Comparison of ENCODE assay signal across 10 mouse cellular contexts in the genomic region with DNA sequence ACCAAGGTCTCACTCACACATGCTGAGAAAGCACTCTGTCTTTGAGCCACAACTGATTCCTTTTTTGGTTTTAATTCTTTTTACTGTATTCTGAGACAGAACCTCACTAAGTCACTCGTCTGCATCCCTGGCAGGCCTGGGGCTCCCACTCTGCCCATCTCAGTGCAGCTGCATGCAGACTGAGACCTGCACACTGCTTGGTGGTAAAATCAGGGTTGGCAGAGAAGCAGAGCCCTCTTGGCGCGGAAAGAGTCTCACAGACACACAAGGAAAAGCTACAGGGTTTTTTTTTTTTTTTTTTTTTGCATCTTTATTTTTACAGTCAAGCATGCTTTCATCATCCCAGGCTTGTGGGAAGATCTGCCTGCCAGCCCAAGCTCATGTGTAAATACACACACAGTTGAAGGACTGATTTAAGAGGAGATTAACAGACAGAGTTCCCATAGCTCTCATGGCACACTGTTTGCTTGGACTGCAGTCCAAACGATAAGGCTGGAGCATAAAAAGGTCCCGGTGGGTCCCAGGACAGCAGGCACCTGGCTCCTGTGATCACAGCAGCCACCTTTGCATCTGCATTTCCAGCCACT. TPM values are rescaled to one million over a fixed set of nuclear protein-coding genes. Genes with fewer than 3 reads are reported as not detected.
DNase-seq lines count a peak whose midpoint lies in the region; ATAC-seq and TF ChIP-seq lines count a peak whose summit lies in the region.
"Had no signal": no experiment of that assay in that cellular context is flagged by ENCODE, and none has a peak within 500 bp of the region (broad histone marks: within the 10 kb centered on the region; RNA-seq: fewer than 3 reads in every experiment).

Gene Pnliprp1 (plus strand): TSS at position 443 of the 587 bp plus-strand sequence.

- no peaks in the 10 kb centered on the region for H3K36me3 ChIP-seq in embryonic facial prominence, embryonic 15.5 days
- no peaks in the 10 kb centered on the region for H3K36me3 ChIP-seq in intestine, postnatal 0 days (ENCODE audit: control insufficient read depth, insufficient read depth)
- no peaks in the 10 kb centered on the region for H3K36me3 ChIP-seq in stomach, embryonic 14.5 days (ENCODE audit: control insufficient read depth, insufficient read depth, low read length)
- H3K36me3 ChIP-seq in neural tube, embryonic 15.5 days: no peaks in the 10 kb centered on the region
- H3K36me3 ChIP-seq: heart, embryonic 15.5 days; limb, embryonic 12.5 days had no signal

- peak; percentile 6 for DNase-seq in lung, postnatal 25 days (ENCODE audit: low spot score)
- DNase-seq in lung, postnatal 14 days: no peak
- no peak for DNase-seq in embryo, embryonic 11 days

- no peak within 1 kb of the TSS for H3K9ac ChIP-seq in embryonic facial prominence, embryonic 15.5 days
- H3K9ac ChIP-seq in intestine, postnatal 0 days (ENCODE audit: low read depth, low read length): no peak within 1 kb of the TSS
- H3K9ac ChIP-seq in stomach, embryonic 14.5 days (replicated peaks; ENCODE audit: low read depth, low read length): no peak within 1 kb of the TSS
- no peak within 1 kb of the TSS for H3K9ac ChIP-seq in neural tube, embryonic 15.5 days (replicated peaks)
- H3K9ac ChIP-seq: heart, embryonic 15.5 days; limb, embryonic 12.5 days had no signal

- ATAC-seq in embryonic facial prominence, embryonic 15.5 days (ENCODE audit: insufficient number of reproducible peaks, low FRiP score, low TSS enrichment, low read depth): no peak
- ATAC-seq in intestine, postnatal 0 days: no peak
- no peak for ATAC-seq in stomach, embryonic 14.5 days (ENCODE audit: insufficient number of reproducible peaks, insufficient read depth, low FRiP score, low read depth)
- no peak for ATAC-seq in neural tube, embryonic 15.5 days (ENCODE audit: low FRiP score)
- ATAC-seq: hindbrain, postnatal 0 days had no signal

- no peak within 1 kb of the TSS for H3K4me3 ChIP-seq in embryonic facial prominence, embryonic 15.5 days (replicated peaks)
- H3K4me3 ChIP-seq in intestine, postnatal 0 days (ENCODE audit: low read depth, low read length): no peak within 1 kb of the TSS
- H3K4me3 ChIP-seq in stomach, embryonic 14.5 days (ENCODE audit: low read depth, low read length): no peak within 1 kb of the TSS
- H3K4me3 ChIP-seq in neural tube, embryonic 15.5 days (replicated peaks): no peak within 1 kb of the TSS
- H3K4me3 ChIP-seq: heart, embryonic 15.5 days; limb, embryonic 12.5 days had no signal

- 40% methylated on average over 5 of the region's 5 CpGs for WGBS in embryonic facial prominence, embryonic 15.5 days
- WGBS in intestine, postnatal 0 days: 27% methylated on average over 5 of the region's 5 CpGs
- 37% methylated on average over 5 of the region's 5 CpGs for WGBS in stomach, embryonic 14.5 days
- WGBS in neural tube, embryonic 15.5 days: 48% methylated on average over 5 of the region's 5 CpGs

- peaks cover 9% of the 10 kb centered on the region; the same call in 1 of the 2 replicates for H3K4me1 ChIP-seq in embryonic facial prominence, embryonic 15.5 days
- H3K4me1 ChIP-seq in intestine, postnatal 0 days (replicated peaks; ENCODE audit: control insufficient read depth, insufficient read depth, low read length): peaks cover 9% of the 10 kb centered on the region
- peaks cover 13% of the 10 kb centered on the region for H3K4me1 ChIP-seq in stomach, embryonic 14.5 days (ENCODE audit: control insufficient read depth, insufficient read depth, low read length)
- H3K4me1 ChIP-seq in neural tube, embryonic 15.5 days: peaks cover 12% of the 10 kb centered on the region
- H3K4me1 ChIP-seq: heart, embryonic 15.5 days; limb, embryonic 12.5 days had no signal

- no peaks in the 10 kb centered on the region for H3K9me3 ChIP-seq in embryonic facial prominence, embryonic 15.5 days (replicated peaks)
- H3K9me3 ChIP-seq in intestine, postnatal 0 days (ENCODE audit: control insufficient read depth): no peaks in the 10 kb centered on the region
- H3K9me3 ChIP-seq in stomach, embryonic 14.5 days (ENCODE audit: control insufficient read depth, low read depth, low read length): no peaks in the 10 kb centered on the region
- H3K9me3 ChIP-seq in neural tube, embryonic 15.5 days (replicated peaks): no peaks in the 10 kb centered on the region
- H3K9me3 ChIP-seq: heart, embryonic 15.5 days; limb, embryonic 12.5 days had no signal

- no peak within 1 kb of the TSS for H3K4me2 ChIP-seq in embryonic facial prominence, embryonic 15.5 days (replicated peaks)
- H3K4me2 ChIP-seq in intestine, postnatal 0 days (replicated peaks; ENCODE audit: low read depth): no peak within 1 kb of the TSS
- no peak within 1 kb of the TSS for H3K4me2 ChIP-seq in stomach, embryonic 14.5 days (replicated peaks; ENCODE audit: low read depth, low read length)
- no peak within 1 kb of the TSS for H3K4me2 ChIP-seq in neural tube, embryonic 15.5 days
- H3K4me2 ChIP-seq: heart, embryonic 15.5 days; limb, embryonic 12.5 days had no signal

- H3K27ac ChIP-seq in embryonic facial prominence, embryonic 15.5 days (replicated peaks): peak within 1 kb of the TSS; percentile 49; the same call in 1 of the 2 replicates
- no peak within 1 kb of the TSS for H3K27ac ChIP-seq in intestine, postnatal 0 days (ENCODE audit: low read depth, low read length)
- peak within 1 kb of the TSS; percentile 67; the same call in 1 of the 2 replicates for H3K27ac ChIP-seq in stomach, embryonic 14.5 days (ENCODE audit: low read length)
- no peak within 1 kb of the TSS for H3K27ac ChIP-seq in neural tube, embryonic 15.5 days (replicated peaks)
- H3K27ac ChIP-seq: heart, embryonic 15.5 days; hindbrain, postnatal 0 days; limb, embryonic 12.5 days had no signal

- TF ChIP-seq CTCF in intestine, postnatal 0 days (IDR thresholded peaks at IDR 0.05; ENCODE audit: low read depth): no peak

- H3K27me3 ChIP-seq in embryonic facial prominence, embryonic 15.5 days: no peaks in the 10 kb centered on the region
- H3K27me3 ChIP-seq in intestine, postnatal 0 days (replicated peaks; ENCODE audit: control insufficient read depth, insufficient read depth, low read length): no peaks in the 10 kb centered on the region
- no peaks in the 10 kb centered on the region for H3K27me3 ChIP-seq in stomach, embryonic 14.5 days (ENCODE audit: control insufficient read depth, insufficient read depth, low read length)
- H3K27me3 ChIP-seq in neural tube, embryonic 15.5 days (replicated peaks): no peaks in the 10 kb centered on the region
- H3K27me3 ChIP-seq: heart, embryonic 15.5 days; limb, embryonic 12.5 days had no signal

RNA-seq across cellular contexts. Expression of gene Pnliprp1, which starts in this region (rescaled TPM):
- polyA plus RNA-seq in embryonic facial prominence, embryonic 15.5 days (2015; fragmentation: Nextera tagmentation; extraction: Ambion mirVana): 0.59 and 0.96 TPM in 2 replicates
- polyA plus RNA-seq in intestine, postnatal 0 days (2015; fragmentation: Nextera tagmentation; extraction: Ambion mirVana): 17.4 and 26.4 TPM in 2 replicates
- 254 TPM in 1 of 2 replicates, not detected in the other for polyA plus RNA-seq in stomach, embryonic 14.5 days (2014; fragmentation: Nextera tagmentation; extraction: Ambion mirVana)
- polyA plus RNA-seq in neural tube, embryonic 15.5 days (2015; fragmentation: Nextera tagmentation; extraction: Ambion mirVana): 0.28 and 29.0 TPM in 2 replicates
- polyA plus RNA-seq: hindbrain, postnatal 0 days; limb, embryonic 12.5 days had no signal

Comparison
In these comparisons a context has a peak if more than half of its experiments do, and no peak if none do; other contexts are left out.
1. H3K27ac ChIP-seq: peak in embryonic facial prominence, embryonic 15.5 days (single experiment) and stomach, embryonic 14.5 days (single experiment); none in intestine, postnatal 0 days (single experiment) and neural tube, embryonic 15.5 days (single experiment).